Mouse (Mus musculus): Measurements from ENCODE around the gene Dpep1. TPM values are rescaled to one million over a fixed set of nuclear protein-coding genes. Genes with fewer than 3 reads are reported as not detected.

The Dpep1 gene
- polyA plus RNA-seq, 1 experiment = 13.2 TPM

DNA sequence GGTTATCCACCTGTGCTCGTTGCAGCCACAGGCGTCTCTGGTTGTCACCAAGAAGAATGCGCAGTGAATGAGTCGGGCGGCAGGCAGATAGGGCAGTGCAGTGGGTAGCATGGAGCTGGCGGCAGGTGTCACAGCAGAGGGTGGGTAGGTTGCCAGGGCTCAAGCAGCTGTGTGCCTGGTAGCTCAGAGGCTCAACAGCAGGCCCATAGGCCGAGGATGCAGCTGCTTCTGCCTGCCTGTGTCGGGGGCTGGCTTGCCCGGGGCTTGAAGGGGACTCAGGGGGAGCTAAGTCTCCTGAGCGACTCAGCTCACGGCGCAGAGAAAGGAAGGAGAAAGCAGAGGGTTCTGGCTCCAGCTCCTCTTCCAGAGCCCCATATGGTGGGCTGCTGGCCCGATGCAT, 47.3 kb downstream of the Dpep1 start:
- no peak overlapping the region for H3K4me3 ChIP-seq (ENCODE audit: control insufficient read depth, insufficient read depth, low read length)

DNA sequence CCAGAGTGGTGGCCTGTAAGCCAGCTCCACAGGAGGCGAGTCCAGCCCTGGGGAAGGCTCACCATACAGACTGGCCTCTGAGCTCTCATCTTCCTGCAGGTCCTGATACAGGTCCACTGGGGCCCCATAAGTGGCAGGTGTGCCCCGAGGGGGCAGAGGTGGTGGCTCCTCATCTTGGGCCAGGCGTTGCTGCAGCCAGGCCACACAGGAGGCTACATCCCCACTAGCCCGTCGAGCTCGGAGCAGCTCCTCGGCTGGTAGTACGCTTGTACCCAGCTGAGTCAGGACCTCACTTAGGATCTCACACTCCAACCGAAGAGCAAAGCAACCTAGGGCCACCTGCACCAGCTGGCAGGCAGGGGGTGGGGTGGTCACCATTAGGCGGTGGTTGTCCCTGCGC, 47.7 kb downstream of the Dpep1 start:
- TF ChIP-seq POLR2A (IDR thresholded peaks at IDR 0.05; ENCODE audit: control insufficient read depth, extremely low read depth, insufficient read depth, low read length, poor library complexity) (no peak), CTCF (IDR thresholded peaks at IDR 0.05; ENCODE audit: borderline replicate concordance, control insufficient read depth, extremely low read depth, insufficient read depth, low read length, poor library complexity) (no peak)
- H3K27ac ChIP-seq (ENCODE audit: control insufficient read depth, insufficient read depth, low read length) = no peak overlapping the region
- no peak overlapping the region for H3K4me3 ChIP-seq (ENCODE audit: control insufficient read depth, insufficient read depth, low read length)
- DNase-seq = no peak
- 92% methylated on average over 11 of the region's 11 CpGs for WGBS
- no peaks in the 10 kb centered on the region for H3K36me3 ChIP-seq (ENCODE audit: control insufficient read depth, insufficient read depth, low read length)
- H3K27me3 ChIP-seq (ENCODE audit: control insufficient read depth, insufficient read depth, low read length) = no peaks in the 10 kb centered on the region
- peaks cover 15% of the 10 kb centered on the region for H3K4me1 ChIP-seq (replicated peaks; ENCODE audit: control insufficient read depth, insufficient read depth, low read length)

More for the DNA sequence above, 47.3 kb downstream of the Dpep1 start:
- WGBS = 84% methylated on average over 13 of the region's 13 CpGs
- Histone ChIP-seq H3K27ac (ENCODE audit: control insufficient read depth, insufficient read depth, low read length) (no peak overlapping the region), H3K4me1 (replicated peaks; ENCODE audit: control insufficient read depth, insufficient read depth, low read length) (peaks cover 15% of the 10 kb centered on the region), H3K36me3 (ENCODE audit: control insufficient read depth, insufficient read depth, low read length) (no peaks in the 10 kb centered on the region), H3K27me3 (ENCODE audit: control insufficient read depth, insufficient read depth, low read length) (no peaks in the 10 kb centered on the region)
- TF ChIP-seq POLR2A (IDR thresholded peaks at IDR 0.05; ENCODE audit: control insufficient read depth, extremely low read depth, insufficient read depth, low read length, poor library complexity) = no peak
- TF ChIP-seq CTCF (IDR thresholded peaks at IDR 0.05; ENCODE audit: borderline replicate concordance, control insufficient read depth, extremely low read depth, insufficient read depth, low read length, poor library complexity) = no peak
- no peak for DNase-seq

DNA sequence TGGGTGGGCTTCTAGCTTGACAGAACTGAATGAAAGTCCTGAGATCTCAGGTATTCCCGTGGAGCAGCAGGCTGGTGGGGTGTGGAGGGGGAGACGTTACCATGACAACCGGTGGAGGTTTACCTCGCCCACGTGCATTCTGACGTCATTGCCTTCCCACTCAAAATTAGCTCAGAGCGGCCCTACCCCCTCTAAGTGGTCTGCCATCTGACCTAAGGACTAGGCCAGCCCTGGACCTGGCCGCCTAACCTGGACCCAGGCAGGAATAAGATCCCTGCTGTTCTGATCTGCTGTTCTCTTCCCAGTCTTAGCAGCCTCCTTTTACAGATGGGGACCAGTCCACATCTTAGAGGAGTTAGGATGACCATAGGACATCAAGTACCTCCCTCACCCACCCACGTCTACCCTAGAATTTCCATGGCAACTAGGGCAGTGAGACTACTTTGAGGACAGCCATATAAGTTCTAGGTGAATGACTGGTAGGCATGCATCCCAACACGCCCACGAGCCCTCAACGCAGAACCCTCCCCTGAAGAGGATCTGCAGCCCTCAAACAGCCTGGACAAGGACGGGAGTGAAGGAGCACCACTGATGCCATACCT, 49.0 kb downstream of the Dpep1 start:
- Histone ChIP-seq H3K4me3 (ENCODE audit: control insufficient read depth, insufficient read depth, low read length) (peak overlapping the region; percentile 87), H3K27ac (ENCODE audit: control insufficient read depth, insufficient read depth, low read length) (no peak overlapping the region), H3K36me3 (ENCODE audit: control insufficient read depth, insufficient read depth, low read length) (no peaks in the 10 kb centered on the region), H3K27me3 (ENCODE audit: control insufficient read depth, insufficient read depth, low read length) (no peaks in the 10 kb centered on the region), H3K4me1 (replicated peaks; ENCODE audit: control insufficient read depth, insufficient read depth, low read length) (peaks cover 15% of the 10 kb centered on the region)
- WGBS = 40% methylated on average over 13 of the region's 13 CpGs
- TF ChIP-seq CTCF (IDR thresholded peaks at IDR 0.05; ENCODE audit: borderline replicate concordance, control insufficient read depth, extremely low read depth, insufficient read depth, low read length, poor library complexity) = no peak
- no peak for TF ChIP-seq POLR2A (IDR thresholded peaks at IDR 0.05; ENCODE audit: control insufficient read depth, extremely low read depth, insufficient read depth, low read length, poor library complexity)
- DNase-seq = no peak

DNA sequence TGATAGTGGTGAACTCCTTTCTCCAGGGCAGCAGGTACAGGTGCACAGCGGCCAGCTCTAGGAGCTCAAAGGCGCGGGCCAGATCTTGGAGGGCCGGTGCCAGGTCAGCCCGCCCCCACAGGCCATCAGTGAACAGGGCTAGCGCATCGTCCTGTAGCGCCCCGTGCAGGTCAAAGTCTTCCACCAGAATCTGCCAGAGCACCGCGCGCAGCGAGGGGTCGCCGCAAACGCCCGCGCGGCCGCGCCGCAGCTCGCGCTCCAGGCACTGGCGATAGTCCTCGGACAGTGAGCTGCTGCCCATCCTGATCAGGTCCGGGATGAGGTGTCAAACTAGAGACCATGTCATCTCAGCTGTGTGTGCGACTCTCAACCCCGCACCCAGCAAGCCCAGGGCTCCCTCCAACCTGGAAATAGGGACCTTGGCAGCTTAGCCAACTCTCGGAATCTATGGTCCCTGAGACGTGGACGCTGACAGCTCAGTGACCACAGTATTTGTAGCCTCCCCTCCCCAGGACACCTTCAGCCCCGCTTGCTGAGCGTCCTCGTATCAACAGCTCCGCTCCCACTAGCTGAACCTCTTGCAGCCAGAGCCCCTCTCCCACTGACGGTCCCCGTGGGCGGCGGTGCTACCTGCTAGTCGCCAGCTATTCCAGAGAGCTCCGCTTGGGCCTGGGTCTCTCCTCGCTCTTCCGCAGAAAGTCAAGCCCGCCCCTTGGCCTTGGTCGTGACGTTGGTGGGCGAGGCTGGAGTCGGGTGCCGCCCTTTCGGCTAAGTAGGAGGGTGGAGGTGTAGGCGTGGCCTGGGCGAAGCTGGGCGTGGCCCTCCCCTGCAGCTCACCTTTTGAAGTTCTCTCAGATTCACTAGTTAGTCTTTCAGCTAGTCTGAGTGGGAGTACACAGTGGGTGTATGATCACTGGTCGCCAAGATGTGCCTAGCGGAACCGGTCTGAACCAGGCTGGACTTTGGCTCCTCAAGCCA, 49.8 kb downstream of the Dpep1 start, which contains the start of gene Spata2l:
Gene Spata2l, minus strand, starts transcription at position 714 of the 978 bp plus-strand sequence.
- no peak within 1 kb of the TSS for H3K27ac ChIP-seq (ENCODE audit: control insufficient read depth, insufficient read depth, low read length)
- H3K27me3 ChIP-seq (ENCODE audit: control insufficient read depth, insufficient read depth, low read length) = no peaks in the 10 kb centered on the region
- peak; percentile 96 for DNase-seq
- H3K36me3 ChIP-seq (ENCODE audit: control insufficient read depth, insufficient read depth, low read length) = no peaks in the 10 kb centered on the region
- 1% methylated on average over 57 of the region's 57 CpGs for WGBS
- peaks cover 15% of the 10 kb centered on the region for H3K4me1 ChIP-seq (replicated peaks; ENCODE audit: control insufficient read depth, insufficient read depth, low read length)
- H3K4me3 ChIP-seq (ENCODE audit: control insufficient read depth, insufficient read depth, low read length) = peak within 1 kb of the TSS; percentile 87
- peak; percentile 35; the same call in 1 of the 2 replicates for TF ChIP-seq CTCF (IDR thresholded peaks at IDR 0.05; ENCODE audit: borderline replicate concordance, control insufficient read depth, extremely low read depth, insufficient read depth, low read length, poor library complexity)
- TF ChIP-seq POLR2A (IDR thresholded peaks at IDR 0.05; ENCODE audit: control insufficient read depth, extremely low read depth, insufficient read depth, low read length, poor library complexity) = peak; percentile 70

DNA sequence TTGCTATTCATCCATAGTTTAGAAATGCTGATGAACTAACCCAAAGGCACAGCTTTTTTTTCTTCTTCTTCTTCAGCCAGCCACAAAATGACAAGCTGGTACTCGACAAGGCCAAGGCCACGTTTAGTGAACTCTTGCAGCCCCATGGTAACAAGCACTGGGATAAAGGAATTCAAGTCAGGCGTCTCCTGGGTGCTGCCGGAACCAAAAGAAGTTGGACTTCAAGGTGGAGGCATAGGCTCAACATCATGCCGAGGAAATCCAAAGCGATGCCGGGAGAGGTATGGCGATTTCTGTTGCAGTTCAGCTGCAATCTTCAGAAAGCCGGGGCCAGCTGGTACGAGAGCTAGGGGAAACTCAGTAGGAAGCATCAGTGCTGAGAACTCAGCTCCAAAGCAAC, 53.4 kb downstream of the Dpep1 start:
- no peak for TF ChIP-seq POLR2A (IDR thresholded peaks at IDR 0.05; ENCODE audit: control insufficient read depth, extremely low read depth, insufficient read depth, low read length, poor library complexity)
- TF ChIP-seq CTCF (IDR thresholded peaks at IDR 0.05; ENCODE audit: borderline replicate concordance, control insufficient read depth, extremely low read depth, insufficient read depth, low read length, poor library complexity) = no peak
- no peaks in the 10 kb centered on the region for H3K27me3 ChIP-seq (ENCODE audit: control insufficient read depth, insufficient read depth, low read length)
- no peak overlapping the region for H3K4me3 ChIP-seq (ENCODE audit: control insufficient read depth, insufficient read depth, low read length)
- H3K4me1 ChIP-seq (replicated peaks; ENCODE audit: control insufficient read depth, insufficient read depth, low read length) = peaks cover 15% of the 10 kb centered on the region
- H3K27ac ChIP-seq (ENCODE audit: control insufficient read depth, insufficient read depth, low read length) = no peak overlapping the region
- no peak for DNase-seq
- no peaks in the 10 kb centered on the region for H3K36me3 ChIP-seq (ENCODE audit: control insufficient read depth, insufficient read depth, low read length)
- WGBS = 91% methylated on average over 10 of the region's 10 CpGs

DNA sequence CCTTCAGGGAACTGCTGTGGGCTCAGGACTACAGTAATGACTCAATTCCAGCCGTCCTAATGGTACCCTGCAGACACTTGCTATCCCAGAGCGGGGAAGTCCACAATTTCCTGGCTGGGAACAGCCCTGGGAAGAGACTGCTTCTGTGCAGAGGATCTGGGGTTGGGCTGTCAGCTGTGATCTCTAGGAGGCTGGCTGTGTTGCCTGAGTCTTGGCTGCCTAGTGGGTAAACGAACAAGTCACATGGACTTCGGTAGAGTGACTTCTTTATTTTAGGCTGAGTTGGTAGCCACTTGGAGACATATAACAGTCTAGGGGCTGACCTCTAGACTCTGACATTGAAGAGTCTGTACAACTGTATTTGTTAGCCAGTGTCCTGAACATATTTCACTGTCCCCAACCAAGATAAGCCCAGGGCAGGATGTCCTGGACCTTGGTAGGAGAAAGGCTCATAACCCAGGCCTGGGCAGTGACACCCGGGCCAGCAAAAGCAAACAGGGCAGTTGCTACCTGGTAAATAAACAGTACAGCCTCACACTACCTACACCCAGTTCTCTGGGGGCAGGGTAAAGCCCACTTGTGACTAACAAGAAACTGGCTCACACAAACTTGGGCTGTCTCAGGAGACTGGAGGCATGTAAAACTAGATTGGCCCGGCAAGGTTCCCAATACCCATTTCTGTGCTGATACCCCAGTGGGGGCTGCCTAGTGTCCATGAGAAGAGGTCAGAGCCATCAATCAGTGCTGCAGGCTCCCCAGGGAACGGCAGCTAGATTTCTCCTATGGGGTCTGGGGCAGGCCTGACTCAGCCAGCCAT, 56.3 kb downstream of the Dpep1 start:
- WGBS = 92% methylated on average over 7 of the region's 7 CpGs
- Histone ChIP-seq H3K4me1 (replicated peaks; ENCODE audit: control insufficient read depth, insufficient read depth, low read length) (no peaks in the 10 kb centered on the region), H3K36me3 (ENCODE audit: control insufficient read depth, insufficient read depth, low read length) (peaks cover 11% of the 10 kb centered on the region), H3K4me3 (ENCODE audit: control insufficient read depth, insufficient read depth, low read length) (no peak overlapping the region), H3K27ac (ENCODE audit: control insufficient read depth, insufficient read depth, low read length) (no peak overlapping the region), H3K27me3 (ENCODE audit: control insufficient read depth, insufficient read depth, low read length) (no peaks in the 10 kb centered on the region)
- no peak for TF ChIP-seq POLR2A (IDR thresholded peaks at IDR 0.05; ENCODE audit: control insufficient read depth, extremely low read depth, insufficient read depth, low read length, poor library complexity)
- TF ChIP-seq CTCF (IDR thresholded peaks at IDR 0.05; ENCODE audit: borderline replicate concordance, control insufficient read depth, extremely low read depth, insufficient read depth, low read length, poor library complexity) = no peak
- DNase-seq = no peak

Data from thymus, adult 2 months (tissue).